Mouse (Mus musculus): ENCODE measurements at regions not wholly inside any gene's neighbourhood (a gene's known extent, or its start where the extent isn't known, plus 50 kb on each side); places are given as distances from the start of the nearest gene placed in this dataset.

DNA sequence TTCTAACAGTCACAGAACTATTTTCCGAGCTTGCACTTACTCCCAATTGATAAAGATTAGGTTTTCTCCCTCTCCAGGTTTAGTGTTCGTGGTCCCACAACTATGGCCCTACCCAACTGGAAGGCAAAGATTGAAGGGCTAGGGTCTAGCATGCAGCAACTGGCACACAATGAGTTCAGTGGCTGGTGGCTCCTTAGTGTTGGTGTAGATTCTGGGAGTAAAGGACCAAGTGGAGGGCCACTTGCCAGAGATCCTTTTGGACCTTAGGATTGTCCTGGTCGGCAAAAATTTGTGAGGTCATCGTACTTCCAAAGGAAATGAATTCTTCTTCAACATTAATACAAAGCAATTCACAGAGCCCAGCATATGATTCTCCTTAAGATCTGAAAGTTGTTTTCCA is 114.8 kb upstream of the Trib2 start:
- no peak for ATAC-seq (ENCODE audit: low read depth)
- WGBS, result 91% methylated on average over 4 of the region's 4 CpGs
- no peaks in the 10 kb centered on the region for H3K9me3 ChIP-seq (ENCODE audit: control insufficient read depth, low read length)
- H3K4me3 ChIP-seq (ENCODE audit: low read depth, low read length), result no peak overlapping the region
- no peaks in the 10 kb centered on the region for H3K4me1 ChIP-seq (ENCODE audit: control insufficient read depth, insufficient read depth, low read length)
- no peaks in the 10 kb centered on the region for H3K27me3 ChIP-seq (replicated peaks; ENCODE audit: control insufficient read depth, insufficient read depth, low read length)
- H3K4me2 ChIP-seq (ENCODE audit: low read depth, low read length), result no peak overlapping the region
- H3K36me3 ChIP-seq (ENCODE audit: control insufficient read depth, insufficient read depth, low read length), result no peaks in the 10 kb centered on the region
- no peak overlapping the region for H3K9ac ChIP-seq (ENCODE audit: low read depth, low read length)
- DNase-seq (ENCODE audit: low spot score), result no peak
- H3K27ac ChIP-seq (replicated peaks; ENCODE audit: low read depth, low read length), result no peak overlapping the region

DNA sequence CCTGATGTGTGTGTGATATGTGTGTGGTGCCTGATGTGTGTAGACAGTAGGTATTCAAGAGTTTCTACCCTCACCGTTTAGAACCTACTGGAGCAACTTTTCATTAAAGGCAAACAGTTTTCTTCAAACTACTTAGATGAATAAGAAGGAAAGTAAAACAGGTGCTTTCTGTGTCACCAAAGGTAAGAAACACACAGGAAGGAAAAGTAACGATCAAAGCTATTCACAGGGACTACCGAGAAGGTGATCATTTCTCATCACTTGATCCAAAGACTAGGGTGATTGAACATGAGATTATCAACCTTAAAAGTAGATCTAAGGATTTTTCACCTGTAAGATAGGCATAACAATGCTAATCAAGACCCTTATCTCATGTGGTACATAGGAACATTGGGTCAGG is 113.4 kb upstream of the Trib2 start:
- Histone ChIP-seq H3K4me1 (ENCODE audit: control insufficient read depth, insufficient read depth, low read length) (no peaks in the 10 kb centered on the region), H3K27ac (replicated peaks; ENCODE audit: low read depth, low read length) (no peak overlapping the region), H3K9ac (ENCODE audit: low read depth, low read length) (no peak overlapping the region), H3K4me2 (ENCODE audit: low read depth, low read length) (no peak overlapping the region), H3K9me3 (ENCODE audit: control insufficient read depth, low read length) (no peaks in the 10 kb centered on the region), H3K4me3 (ENCODE audit: low read depth, low read length) (no peak overlapping the region), H3K36me3 (ENCODE audit: control insufficient read depth, insufficient read depth, low read length) (no peaks in the 10 kb centered on the region), H3K27me3 (replicated peaks; ENCODE audit: control insufficient read depth, insufficient read depth, low read length) (no peaks in the 10 kb centered on the region)
- 93% methylated on average over 3 of the region's 3 CpGs for WGBS
- no peak for DNase-seq (ENCODE audit: low spot score)
- ATAC-seq (ENCODE audit: low read depth), result no peak

DNA sequence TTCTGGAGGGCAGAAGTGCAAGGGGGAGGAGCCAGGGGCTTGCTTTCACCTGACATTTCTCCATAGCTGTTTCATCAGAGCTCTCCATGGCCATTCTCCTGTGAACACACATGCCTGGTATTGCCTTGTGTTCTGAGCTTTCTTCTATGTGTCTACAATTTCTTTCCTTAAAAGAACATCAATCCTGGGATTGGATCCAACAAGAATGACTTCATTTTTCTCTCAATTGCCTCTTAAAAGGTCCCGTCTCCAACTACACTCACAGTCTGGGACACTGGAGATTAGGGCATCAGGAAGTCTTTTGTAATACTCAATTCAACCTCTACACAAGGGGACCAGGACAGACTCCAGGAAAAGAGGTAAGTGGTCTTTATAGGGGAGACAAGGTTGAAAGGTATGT is 112.8 kb upstream of the Trib2 start:
- H3K4me3 ChIP-seq (ENCODE audit: low read depth, low read length), result no peak overlapping the region
- H3K27ac ChIP-seq (replicated peaks; ENCODE audit: low read depth, low read length), result no peak overlapping the region
- H3K4me1 ChIP-seq (ENCODE audit: control insufficient read depth, insufficient read depth, low read length), result no peaks in the 10 kb centered on the region
- no peaks in the 10 kb centered on the region for H3K36me3 ChIP-seq (ENCODE audit: control insufficient read depth, insufficient read depth, low read length)
- ATAC-seq (ENCODE audit: low read depth) (no peak), DNase-seq (ENCODE audit: low spot score) (no peak)
- H3K9ac ChIP-seq (ENCODE audit: low read depth, low read length), result no peak overlapping the region
- 79% methylated on average over 1 of the region's 1 CpGs for WGBS
- H3K27me3 ChIP-seq (replicated peaks; ENCODE audit: control insufficient read depth, insufficient read depth, low read length), result no peaks in the 10 kb centered on the region
- H3K9me3 ChIP-seq (ENCODE audit: control insufficient read depth, low read length), result no peaks in the 10 kb centered on the region
- no peak overlapping the region for H3K4me2 ChIP-seq (ENCODE audit: low read depth, low read length)

DNA sequence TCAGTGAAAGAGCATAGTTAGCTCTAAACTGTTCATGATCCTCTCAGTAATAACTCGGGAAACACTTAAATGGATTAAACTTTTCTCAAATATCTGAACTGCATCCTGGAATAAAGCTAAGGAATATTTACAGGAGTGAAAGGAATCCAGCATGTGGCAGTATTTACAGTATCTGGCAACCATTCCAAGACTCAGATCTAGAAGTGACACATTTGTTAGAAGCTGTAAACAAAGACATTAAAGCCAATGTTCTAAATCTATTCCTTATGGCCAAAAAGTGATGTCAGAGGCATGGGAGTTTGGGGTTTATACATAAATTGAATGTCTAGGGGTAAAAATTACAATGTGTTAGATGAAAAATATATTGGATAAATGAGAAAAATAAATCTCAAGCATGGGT is 101.6 kb upstream of the Trib2 start:
- ATAC-seq (ENCODE audit: low read depth) (no peak), DNase-seq (ENCODE audit: low spot score) (peak; percentile 53)
- H3K4me3 ChIP-seq (ENCODE audit: low read depth, low read length), result no peak overlapping the region
- H3K27ac ChIP-seq (replicated peaks; ENCODE audit: low read depth, low read length), result no peak overlapping the region
- 62% methylated on average over 1 of the region's 1 CpGs for WGBS
- no peaks in the 10 kb centered on the region for H3K27me3 ChIP-seq (replicated peaks; ENCODE audit: control insufficient read depth, insufficient read depth, low read length)
- no peaks in the 10 kb centered on the region for H3K36me3 ChIP-seq (ENCODE audit: control insufficient read depth, insufficient read depth, low read length)
- no peak overlapping the region for H3K4me2 ChIP-seq (ENCODE audit: low read depth, low read length)
- H3K9me3 ChIP-seq (ENCODE audit: control insufficient read depth, low read length), result no peaks in the 10 kb centered on the region
- no peaks in the 10 kb centered on the region for H3K4me1 ChIP-seq (ENCODE audit: control insufficient read depth, insufficient read depth, low read length)
- H3K9ac ChIP-seq (ENCODE audit: low read depth, low read length), result no peak overlapping the region

DNA sequence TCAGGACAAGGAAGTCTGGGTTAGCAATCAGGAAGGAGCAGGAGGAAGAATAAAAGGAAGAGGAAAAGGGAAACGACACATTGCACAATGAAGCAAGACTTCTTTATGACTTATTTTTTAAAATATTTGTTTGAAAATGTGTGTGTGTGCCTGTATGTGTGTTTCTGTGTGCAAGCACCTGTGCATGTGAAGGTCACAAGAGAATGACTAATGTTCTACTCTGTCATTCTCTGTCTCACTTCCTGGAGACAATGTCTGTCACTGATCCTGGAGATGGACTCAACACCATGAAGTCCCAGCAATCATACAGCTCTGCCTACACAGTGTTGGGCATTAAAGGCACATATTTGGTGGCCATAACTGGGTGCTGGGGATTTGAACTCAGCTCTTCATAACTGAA is 96.2 kb upstream of the Trib2 start:
- Histone ChIP-seq H3K9ac (ENCODE audit: low read depth, low read length) (no peak overlapping the region), H3K27ac (replicated peaks; ENCODE audit: low read depth, low read length) (no peak overlapping the region), H3K9me3 (ENCODE audit: control insufficient read depth, low read length) (no peaks in the 10 kb centered on the region), H3K4me3 (ENCODE audit: low read depth, low read length) (no peak overlapping the region), H3K4me1 (ENCODE audit: control insufficient read depth, insufficient read depth, low read length) (no peaks in the 10 kb centered on the region), H3K27me3 (replicated peaks; ENCODE audit: control insufficient read depth, insufficient read depth, low read length) (no peaks in the 10 kb centered on the region), H3K36me3 (ENCODE audit: control insufficient read depth, insufficient read depth, low read length) (no peaks in the 10 kb centered on the region), H3K4me2 (ENCODE audit: low read depth, low read length) (no peak overlapping the region)
- ATAC-seq (ENCODE audit: low read depth) (no peak), DNase-seq (ENCODE audit: low spot score) (no peak)
- 85% methylated on average over 1 of the region's 1 CpGs for WGBS

DNA sequence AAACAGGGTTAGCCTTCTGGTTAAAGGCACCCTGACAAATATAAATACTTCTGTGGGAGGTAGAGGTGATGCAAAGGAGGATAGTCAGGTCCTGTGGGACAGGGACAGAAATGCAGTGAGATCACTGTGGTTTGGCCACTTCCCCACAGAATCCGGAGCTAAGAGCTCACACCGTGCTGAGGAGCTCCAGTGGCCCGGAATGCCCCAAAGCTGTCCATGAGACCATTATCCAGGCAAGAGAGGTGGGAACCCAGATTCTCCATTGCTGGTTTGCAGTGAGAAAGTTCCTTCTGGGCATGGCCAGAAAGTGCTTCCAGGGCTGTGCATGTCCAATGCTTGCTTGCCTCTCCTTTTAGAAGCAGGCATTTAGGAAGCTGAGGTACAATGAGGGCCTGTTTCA is 95.8 kb upstream of the Trib2 start:
- Histone ChIP-seq H3K4me3 (ENCODE audit: low read depth, low read length) (no peak overlapping the region), H3K4me1 (ENCODE audit: control insufficient read depth, insufficient read depth, low read length) (no peaks in the 10 kb centered on the region), H3K27me3 (replicated peaks; ENCODE audit: control insufficient read depth, insufficient read depth, low read length) (no peaks in the 10 kb centered on the region), H3K4me2 (ENCODE audit: low read depth, low read length) (no peak overlapping the region), H3K9ac (ENCODE audit: low read depth, low read length) (no peak overlapping the region), H3K9me3 (ENCODE audit: control insufficient read depth, low read length) (no peaks in the 10 kb centered on the region), H3K27ac (replicated peaks; ENCODE audit: low read depth, low read length) (no peak overlapping the region), H3K36me3 (ENCODE audit: control insufficient read depth, insufficient read depth, low read length) (no peaks in the 10 kb centered on the region)
- WGBS, result 93% methylated on average over 2 of the region's 3 CpGs
- ATAC-seq (ENCODE audit: low read depth) (no peak), DNase-seq (ENCODE audit: low spot score) (no peak)

DNA sequence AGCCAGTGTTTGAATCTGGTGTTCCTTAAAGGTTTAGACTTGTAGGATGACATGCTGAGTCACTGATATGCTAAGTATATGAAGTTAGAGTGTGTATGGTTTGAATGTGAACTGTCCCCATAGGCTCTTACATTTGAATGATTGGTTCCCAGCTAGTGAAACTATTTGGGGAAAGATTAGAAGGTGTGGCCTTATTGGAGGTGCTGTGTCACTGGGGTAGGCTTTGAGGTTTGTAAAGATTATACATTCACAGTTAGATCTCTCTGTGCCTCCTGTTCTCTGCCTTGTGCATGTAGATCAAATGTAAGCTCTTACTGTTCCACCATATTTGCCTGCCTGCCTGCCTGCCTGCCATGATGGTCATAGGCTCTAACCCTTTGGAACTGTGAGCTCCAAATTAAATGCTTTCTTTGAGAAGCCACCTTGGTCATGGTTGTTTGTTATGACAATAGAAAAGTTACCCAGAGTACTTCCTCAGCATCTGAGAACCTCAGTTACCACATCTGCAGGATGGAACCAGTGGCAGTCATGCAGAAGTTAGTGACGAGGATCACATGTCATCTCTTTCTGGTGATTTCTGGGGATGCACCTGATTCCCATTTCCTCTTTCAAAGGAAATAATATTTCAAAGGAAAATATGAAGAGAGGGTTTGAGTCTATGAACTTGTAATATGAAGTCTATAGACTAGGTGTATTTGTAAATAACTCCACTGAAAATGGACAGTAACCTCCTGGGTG is 94.7 kb upstream of the Trib2 start:
- Histone ChIP-seq H3K27ac (replicated peaks; ENCODE audit: low read depth, low read length) (no peak overlapping the region), H3K4me2 (ENCODE audit: low read depth, low read length) (no peak overlapping the region), H3K9me3 (ENCODE audit: control insufficient read depth, low read length) (no peaks in the 10 kb centered on the region), H3K4me1 (ENCODE audit: control insufficient read depth, insufficient read depth, low read length) (no peaks in the 10 kb centered on the region), H3K36me3 (ENCODE audit: control insufficient read depth, insufficient read depth, low read length) (no peaks in the 10 kb centered on the region), H3K27me3 (replicated peaks; ENCODE audit: control insufficient read depth, insufficient read depth, low read length) (no peaks in the 10 kb centered on the region), H3K9ac (ENCODE audit: low read depth, low read length) (no peak overlapping the region), H3K4me3 (ENCODE audit: low read depth, low read length) (no peak overlapping the region)
- DNase-seq (ENCODE audit: low spot score) (no peak), ATAC-seq (ENCODE audit: low read depth) (no peak)
- 70% methylated on average over 1 of the region's 1 CpGs for WGBS

DNA sequence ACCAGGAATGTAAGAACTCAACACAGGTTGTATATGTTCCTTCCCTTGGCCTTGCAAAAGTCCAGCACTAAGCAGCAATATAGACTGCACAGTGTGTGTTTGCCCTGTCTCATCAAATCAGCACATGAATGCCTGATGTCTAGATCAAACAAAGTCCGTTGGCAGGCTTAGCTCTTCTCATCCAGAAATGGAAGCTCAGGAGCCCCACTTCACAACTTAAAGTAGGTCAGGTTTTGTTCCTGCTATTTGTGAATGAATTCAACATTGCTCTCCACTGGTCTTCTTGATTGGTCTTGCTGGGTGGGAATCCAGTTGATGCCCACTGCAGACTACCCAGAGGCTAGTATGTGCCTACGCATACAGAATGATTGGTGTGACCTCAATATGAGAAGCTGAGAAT is 80.8 kb upstream of the Trib2 start:
- Histone ChIP-seq H3K36me3 (ENCODE audit: control insufficient read depth, insufficient read depth, low read length) (no peaks in the 10 kb centered on the region), H3K9me3 (ENCODE audit: control insufficient read depth, low read length) (no peaks in the 10 kb centered on the region), H3K4me2 (ENCODE audit: low read depth, low read length) (no peak overlapping the region), H3K9ac (ENCODE audit: low read depth, low read length) (no peak overlapping the region), H3K4me1 (ENCODE audit: control insufficient read depth, insufficient read depth, low read length) (no peaks in the 10 kb centered on the region), H3K4me3 (ENCODE audit: low read depth, low read length) (no peak overlapping the region), H3K27me3 (replicated peaks; ENCODE audit: control insufficient read depth, insufficient read depth, low read length) (no peaks in the 10 kb centered on the region), H3K27ac (replicated peaks; ENCODE audit: low read depth, low read length) (no peak overlapping the region)
- ATAC-seq (ENCODE audit: low read depth) (peak; percentile 62; the same call in 1 of the 2 replicates), DNase-seq (ENCODE audit: low spot score) (peak; percentile 37)
- WGBS, result 81% methylated on average over 2 of the region's 2 CpGs

DNA sequence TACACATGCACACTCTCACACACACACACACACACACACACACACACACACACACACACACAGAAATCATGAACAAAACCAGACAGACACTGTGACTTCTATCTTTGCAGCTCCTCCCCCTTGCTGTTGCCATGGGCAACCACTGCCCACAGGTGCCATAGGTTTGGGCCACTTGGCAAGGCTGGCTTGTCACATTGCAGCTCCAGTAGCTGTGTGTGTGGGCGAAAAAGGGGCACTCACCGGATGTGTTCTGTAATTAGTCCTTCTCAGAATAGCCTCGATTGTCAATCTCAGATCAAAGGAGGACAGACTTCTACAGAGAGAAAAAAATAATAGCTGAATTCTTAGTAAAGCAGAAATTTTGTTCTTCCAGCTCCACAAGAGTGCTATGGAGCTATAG is 79.8 kb upstream of the Trib2 start:
- WGBS, result 58% methylated on average over 3 of the region's 3 CpGs
- H3K27ac ChIP-seq (replicated peaks; ENCODE audit: low read depth, low read length), result no peak overlapping the region
- H3K27me3 ChIP-seq (replicated peaks; ENCODE audit: control insufficient read depth, insufficient read depth, low read length), result no peaks in the 10 kb centered on the region
- H3K4me2 ChIP-seq (ENCODE audit: low read depth, low read length), result no peak overlapping the region
- no peak overlapping the region for H3K4me3 ChIP-seq (ENCODE audit: low read depth, low read length)
- no peaks in the 10 kb centered on the region for H3K9me3 ChIP-seq (ENCODE audit: control insufficient read depth, low read length)
- H3K36me3 ChIP-seq (ENCODE audit: control insufficient read depth, insufficient read depth, low read length), result no peaks in the 10 kb centered on the region
- ATAC-seq (ENCODE audit: low read depth) (no peak), DNase-seq (ENCODE audit: low spot score) (no peak)
- H3K9ac ChIP-seq (ENCODE audit: low read depth, low read length), result no peak overlapping the region
- H3K4me1 ChIP-seq (ENCODE audit: control insufficient read depth, insufficient read depth, low read length), result no peaks in the 10 kb centered on the region

Measured in embryonic facial prominence, embryonic 14.5 days (tissue).